Mouse (Mus musculus) hindbrain, postnatal 0 days (tissue): ENCODE measurements around the gene Stat6. TPM values are rescaled to one million over a fixed set of nuclear protein-coding genes. Genes with fewer than 3 reads are reported as not detected.

ENCODE experiments used
- ATAC-seq: fragments of 200-750 bp; cut with Nextera tagmentation; 2 replicates; pipeline ENCODE4 v1.8.0; 2017; ENCODE audit warnings: mild to moderate bottlenecking, moderate TSS enrichment, moderate library complexity
- DNase-seq: peaks from one replicate; pipeline ENCODE4 v3.0.0-alpha.2; 2015; ENCODE audit warnings: low spot score
- H3K27ac ChIP-seq: fragments of 300-500 bp; sonication (generic); 2 replicates; pipeline ENCODE4 v1.5.1; 2014; ENCODE audit warnings: mild to moderate bottlenecking
- H3K27me3 ChIP-seq: fragments of 300-500 bp; sonication (generic); 2 replicates; pipeline ENCODE4 v1.6.1; 2014; ENCODE audit warnings: low read length, mixed read lengths; ENCODE audit not compliant: insufficient read depth
- H3K36me3 ChIP-seq: fragments of 300-500 bp; sonication (generic); 2 replicates; pipeline ENCODE4 v1.6.1; 2014; ENCODE audit warnings: low read length, mixed read lengths; ENCODE audit not compliant: insufficient read depth
- H3K4me1 ChIP-seq: fragments of 300-500 bp; sonication (generic); 2 replicates; pipeline ENCODE4 v1.6.1; 2014; ENCODE audit warnings: antibody characterized with exemption, low read length, mixed read lengths; ENCODE audit not compliant: insufficient read depth
- H3K4me2 ChIP-seq: fragments of 300-500 bp; sonication (generic); 2 replicates; pipeline ENCODE4 v1.6.1; 2014; ENCODE audit warnings: low read depth, mild to moderate bottlenecking, low read length, moderate library complexity, mixed read lengths
- H3K4me3 ChIP-seq: fragments of 300-500 bp; sonication (generic); 2 replicates; pipeline ENCODE4 v1.5.1; 2014; ENCODE audit warnings: low read length
- H3K9ac ChIP-seq: fragments of 300-500 bp; sonication (generic); replicated peaks from 2 replicates; pipeline ENCODE4 v1.6.1; 2014; ENCODE audit warnings: mild to moderate bottlenecking, low read length, moderate library complexity, mixed read lengths
- H3K9me3 ChIP-seq: fragments of 300-500 bp; sonication (generic); 2 replicates; pipeline ENCODE4 v1.6.1; 2016; ENCODE audit warnings: low read length, mixed read lengths
- CTCF ChIP-seq: IDR thresholded peaks from 2 replicates; pipeline ENCODE4 v1.5.1; 2016; ENCODE audit warnings: antibody characterized with exemption, control low read depth, low read depth
- WGBS: fragments of 180-500 bp; shearing (Covaris S2); extraction: QIAGEN DNeasy Blood & Tissue Kit; methylation state at CpG from one replicate; pipeline ENCODE4 v1.1.7; 2014; 5-methylcytosine and 5-hydroxymethylcytosine counted together
- polyA plus RNA-seq: library from polyadenylated mRNA; unstranded; fragments of >200 nt; fragmentation: Nextera tagmentation; extraction: Ambion mirVana; gene quantifications from 2 replicates; pipeline ENCODE4 v1.2.1, GENCODE M21; 2015
- total RNA-seq: library from RNA; depleted of rRNA; stranded (reverse); fragments of >200 nt; gene quantifications from 2 replicates; pipeline ENCODE4 v1.2.3, GENCODE M21; 2014

Stat6 gene
- total and polyA plus RNA-seq, 2 experiments from 2014 or later, result 4.7 to 5.3 TPM

DNA sequence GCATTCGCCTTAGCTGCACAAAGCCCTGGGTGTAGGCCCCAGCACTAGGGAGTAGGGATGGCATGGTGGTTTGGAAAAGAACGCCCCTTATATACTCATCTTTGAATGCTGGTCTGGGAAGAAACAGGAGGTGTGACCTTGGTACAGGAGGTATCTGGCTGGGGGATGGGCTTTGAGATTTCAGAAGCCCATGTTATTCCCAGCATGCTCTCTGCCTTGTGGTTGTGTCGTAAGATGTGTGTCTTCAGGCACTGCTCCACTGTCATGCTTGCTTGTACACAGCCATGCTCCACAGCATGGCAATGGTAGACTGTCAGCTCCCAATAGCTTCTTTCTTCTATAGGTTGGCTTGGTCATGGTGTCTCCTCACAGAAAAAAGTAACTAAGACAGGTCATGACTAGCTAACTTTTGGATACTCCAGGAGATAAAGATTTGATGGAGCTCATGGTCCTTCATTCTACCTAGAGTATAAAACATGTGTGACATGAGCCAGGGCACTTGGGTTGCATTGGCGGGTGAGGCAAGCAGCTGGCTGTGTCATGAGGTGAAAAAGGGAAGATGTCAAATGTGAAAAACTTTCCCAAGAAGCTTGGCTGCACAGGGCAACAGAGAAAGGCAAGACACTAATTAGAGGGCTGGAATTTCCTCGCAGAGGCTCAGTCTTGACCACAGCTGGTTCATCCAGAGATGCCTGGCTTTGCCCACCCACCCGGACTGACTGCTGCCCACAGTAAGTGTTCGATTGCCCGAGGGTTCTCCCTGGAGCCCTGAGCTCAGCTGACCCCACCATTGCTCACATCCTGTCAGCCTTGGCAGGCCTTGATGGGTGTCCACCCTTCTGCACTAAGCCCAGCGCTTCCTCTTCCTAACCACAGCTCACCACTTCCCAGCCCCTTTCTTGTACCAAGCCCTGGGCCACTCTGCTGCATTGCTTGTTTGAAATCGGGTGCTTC is 11.2 kb upstream of the Stat6 start:
- 79% methylated on average over 10 of the region's 10 CpGs for WGBS
- ATAC-seq, result no peak
- H3K27ac ChIP-seq, result no peak overlapping the region

DNA sequence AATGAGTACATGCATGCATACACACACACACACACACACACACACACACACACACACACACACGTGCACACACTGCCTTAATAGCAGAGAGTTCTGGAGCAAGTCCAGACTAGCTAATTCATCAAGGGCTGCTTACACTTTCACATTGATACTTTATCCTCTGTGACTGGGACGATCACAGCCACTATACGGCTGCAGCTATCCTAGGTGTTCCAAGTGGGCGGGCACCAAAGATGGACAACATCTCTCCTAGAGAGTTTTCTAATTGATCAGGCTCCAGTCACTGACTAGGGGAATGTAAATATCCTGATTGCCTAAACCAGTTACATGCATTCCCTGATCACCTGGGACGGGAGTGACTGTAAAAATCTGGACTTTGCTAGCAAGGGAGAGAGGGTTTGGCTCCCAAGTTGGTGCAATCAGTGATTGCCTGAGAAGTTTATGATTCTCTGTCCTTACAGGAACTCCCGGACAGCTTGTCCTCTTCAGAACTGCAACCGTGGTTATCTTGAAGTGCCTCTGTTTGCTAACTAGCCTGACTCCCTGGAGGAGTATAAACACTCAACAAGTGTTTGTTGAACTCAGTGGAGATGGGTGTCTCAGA is 10.0 kb upstream of the Stat6 start:
- WGBS, result 79% methylated on average over 7 of the region's 7 CpGs
- Histone ChIP-seq H3K9ac (no peak overlapping the region), H3K9me3 (no peaks in the 10 kb centered on the region), H3K4me2 (no peak overlapping the region), H3K4me3 (no peak overlapping the region), H3K27ac (no peak overlapping the region), H3K4me1 (no peaks in the 10 kb centered on the region), H3K27me3 (no peaks in the 10 kb centered on the region), H3K36me3 (no peaks in the 10 kb centered on the region)
- ATAC-seq, result no peak
- no peak for DNase-seq
- TF ChIP-seq CTCF, result no peak

More for the DNA sequence above, 11.2 kb upstream of the Stat6 start:
- no peak overlapping the region for H3K4me2 ChIP-seq
- H3K27me3 ChIP-seq, result no peaks in the 10 kb centered on the region
- TF ChIP-seq CTCF, result no peak
- no peaks in the 10 kb centered on the region for H3K9me3 ChIP-seq
- DNase-seq, result no peak
- H3K9ac ChIP-seq, result no peak overlapping the region
- H3K36me3 ChIP-seq, result no peaks in the 10 kb centered on the region
- no peak overlapping the region for H3K4me3 ChIP-seq
- no peaks in the 10 kb centered on the region for H3K4me1 ChIP-seq

GRCm38 (mm10) chr10:127640421-127640820 is 2.4 kb upstream of the Stat6 start:
- no peak for ATAC-seq

DNA sequence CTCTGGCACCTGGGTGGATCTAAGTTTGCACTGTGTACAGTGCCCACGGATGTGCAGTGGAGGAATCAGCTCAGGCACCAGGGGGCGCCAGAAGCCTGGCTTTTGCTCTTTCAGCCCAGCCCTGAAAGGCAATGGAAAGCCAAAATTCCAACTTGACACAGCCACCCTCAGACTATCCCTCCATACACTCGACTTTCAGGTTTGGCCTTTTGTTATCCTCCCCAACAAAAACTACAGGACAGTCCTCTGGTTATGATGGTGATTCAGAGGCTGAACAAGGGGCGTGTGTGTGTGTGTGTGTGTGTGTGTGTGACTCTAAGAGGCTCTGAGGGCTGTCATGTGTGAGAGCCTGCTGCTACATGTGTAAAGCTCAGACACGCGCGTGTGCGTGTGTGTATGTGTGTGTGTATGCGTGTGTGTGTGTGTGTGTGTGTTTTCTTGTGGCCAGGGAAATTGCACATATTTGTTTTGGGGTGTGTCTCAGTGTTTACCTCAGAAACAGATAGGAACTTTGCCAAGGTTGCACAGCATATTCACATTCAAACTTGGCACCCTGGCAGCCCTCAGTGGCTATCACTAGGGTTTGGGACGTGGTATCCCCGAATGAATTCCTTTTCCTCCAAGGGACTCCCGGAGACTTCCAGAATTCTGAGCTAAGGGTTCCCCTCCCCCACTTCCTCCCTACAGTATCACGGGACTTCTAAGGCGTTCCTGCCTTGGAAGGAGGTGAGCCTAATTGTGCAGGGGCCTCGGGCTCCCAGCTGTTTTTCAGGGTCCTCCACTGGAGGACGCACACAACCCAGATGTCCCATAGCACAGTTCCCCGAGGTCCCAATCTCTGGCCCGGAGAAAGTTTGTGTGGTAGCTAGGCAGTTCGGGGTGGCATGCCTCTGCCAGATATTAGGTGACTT is 670 bp upstream of the Stat6 start:
- peak; percentile 74 for ATAC-seq
- 8% methylated on average over 19 of the region's 19 CpGs for WGBS
- Histone ChIP-seq H3K4me1 (peaks cover 6% of the 10 kb centered on the region; the same call in 1 of the 2 replicates), H3K27ac (peak overlapping the region; percentile 68), H3K36me3 (no peaks in the 10 kb centered on the region), H3K4me2 (peak overlapping the region; percentile 59), H3K9ac (peak overlapping the region; percentile 41; the same call in 1 of the 2 replicates), H3K9me3 (no peaks in the 10 kb centered on the region), H3K4me3 (peak overlapping the region; percentile 37), H3K27me3 (peaks cover 25% of the 10 kb centered on the region; the same call in 1 of the 2 replicates)
- peak; percentile 87 for TF ChIP-seq CTCF
- DNase-seq, result peak; percentile 83

More at GRCm38 (mm10) chr10:127640421-127640820, 2.4 kb upstream of the Stat6 start:
- Histone ChIP-seq H3K27ac (no peak overlapping the region), H3K9me3 (no peaks in the 10 kb centered on the region), H3K4me2 (no peak overlapping the region), H3K4me3 (no peak overlapping the region), H3K27me3 (peaks cover 25% of the 10 kb centered on the region; the same call in 1 of the 2 replicates), H3K36me3 (no peaks in the 10 kb centered on the region), H3K9ac (no peak overlapping the region), H3K4me1 (peaks cover 6% of the 10 kb centered on the region; the same call in 1 of the 2 replicates)
- WGBS, result 77% methylated on average over 5 of the region's 5 CpGs
- DNase-seq, result no peak
- TF ChIP-seq CTCF, result no peak

DNA sequence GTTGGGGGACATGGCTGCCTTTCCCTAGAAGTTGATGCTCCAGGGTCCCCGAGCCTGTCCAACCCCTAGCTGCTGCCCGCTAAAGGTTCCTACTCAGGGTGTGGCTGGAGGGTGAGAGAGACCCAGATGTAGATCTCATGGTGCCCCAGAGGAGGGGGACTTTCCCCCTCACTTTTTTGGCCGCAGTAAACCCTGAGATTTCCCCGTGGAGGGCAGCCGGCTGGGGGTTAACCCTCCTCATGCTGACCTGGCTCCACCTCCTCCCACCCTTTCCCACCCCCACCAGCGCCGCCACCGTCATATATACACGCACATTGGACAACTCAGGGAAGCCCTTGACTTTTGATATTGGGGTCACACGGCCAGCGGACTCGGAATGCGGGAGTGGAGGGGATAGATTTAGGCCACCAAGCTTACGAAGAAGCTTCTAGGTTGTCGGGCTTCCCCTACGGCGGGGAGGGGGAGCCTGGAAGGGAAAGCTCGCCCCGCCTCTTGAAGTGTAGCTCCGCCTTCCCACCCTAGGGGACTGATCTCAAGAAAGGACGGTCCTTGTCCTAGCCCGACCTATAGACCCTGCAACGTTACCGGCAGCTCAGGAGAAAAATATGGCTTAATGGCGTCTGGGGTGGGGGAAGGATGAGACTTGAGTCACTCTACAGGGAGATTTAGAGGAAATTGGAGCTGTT is 910 bp downstream of the Stat6 start:
- Histone ChIP-seq H3K4me2 (peak overlapping the region; percentile 59), H3K36me3 (no peaks in the 10 kb centered on the region), H3K9me3 (no peaks in the 10 kb centered on the region), H3K27ac (peak overlapping the region; percentile 68; the same call in 1 of the 2 replicates), H3K4me3 (peak overlapping the region; percentile 37), H3K27me3 (peaks cover 25% of the 10 kb centered on the region; the same call in 1 of the 2 replicates), H3K9ac (peak overlapping the region; percentile 41), H3K4me1 (peaks cover 6% of the 10 kb centered on the region; the same call in 1 of the 2 replicates)
- no peak for TF ChIP-seq CTCF
- peak; percentile 54 for DNase-seq
- 0 out of 2 replicates have a peak, but pooled peaks have one; percentile 8 for ATAC-seq
- 4% methylated on average over 25 of the region's 25 CpGs for WGBS
